Mouse (Mus musculus): ENCODE results near the gene Bhmt.

GRCm38 (mm10) chr13:93653382-93653781 lies 15.6 kb upstream of the Bhmt start:
- no peak for TF ChIP-seq CTCF (IDR thresholded peaks at IDR 0.05 in 2 of 3, conservative IDR thresholded peaks at IDR 0.05 in 1 of 3; ENCODE audit: control insufficient read depth in 1 of 3, insufficient read depth in 1 of 3, low read depth in 2 of 3, low read length in 3 of 3, poor library complexity in 1 of 3, severe bottlenecking in 1 of 3)
- TF ChIP-seq GABPA (IDR thresholded peaks at IDR 0.05; ENCODE audit: low read depth, low read length): no peak
- no peak for TF ChIP-seq RCOR1 (IDR thresholded peaks at IDR 0.05; ENCODE audit: low read depth, low read length)
- no peak for TF ChIP-seq POLR2A (IDR thresholded peaks at IDR 0.05; ENCODE audit: control insufficient read depth in 1 of 2, insufficient read depth in 1 of 2, low read depth in 1 of 2, low read length in 2 of 2, poor library complexity in 1 of 2)
- TF ChIP-seq NELFE (IDR thresholded peaks at IDR 0.05; ENCODE audit: low read depth, low read length): no peak
- no peak for TF ChIP-seq RAD21 (IDR thresholded peaks at IDR 0.05; ENCODE audit: low read depth, low read length)
- no peak for TF ChIP-seq USF1 (IDR thresholded peaks at IDR 0.05; ENCODE audit: low read depth, low read length)
- no peak for TF ChIP-seq SIN3A (IDR thresholded peaks at IDR 0.05; ENCODE audit: low read length)
- TF ChIP-seq GATA1 (IDR thresholded peaks at IDR 0.05; ENCODE audit: low read depth, low read length): no peak

Data from MEL (cell line).